Mouse (Mus musculus) brain, adult 10 weeks (tissue): ENCODE results near the gene Hoxa11. TPM values are rescaled to one million over a fixed set of nuclear protein-coding genes. Genes with fewer than 3 reads are reported as not detected.

Experiments
- polyA plus RNA-seq: library from polyadenylated mRNA; stranded (reverse); fragments of 350-450 nt; fragmentation: Illumina TruSeq; extraction: RNeasy Lipid Tissue Mini Kit (QIAGEN cat#74804); gene quantifications from one replicate; pipeline ENCODE4 v1.2.3, GENCODE M21; 2015; ENCODE audit warnings: low read depth, low replicate concordance

The Hoxa11 gene
- not detected for polyA plus RNA-seq

DNA sequence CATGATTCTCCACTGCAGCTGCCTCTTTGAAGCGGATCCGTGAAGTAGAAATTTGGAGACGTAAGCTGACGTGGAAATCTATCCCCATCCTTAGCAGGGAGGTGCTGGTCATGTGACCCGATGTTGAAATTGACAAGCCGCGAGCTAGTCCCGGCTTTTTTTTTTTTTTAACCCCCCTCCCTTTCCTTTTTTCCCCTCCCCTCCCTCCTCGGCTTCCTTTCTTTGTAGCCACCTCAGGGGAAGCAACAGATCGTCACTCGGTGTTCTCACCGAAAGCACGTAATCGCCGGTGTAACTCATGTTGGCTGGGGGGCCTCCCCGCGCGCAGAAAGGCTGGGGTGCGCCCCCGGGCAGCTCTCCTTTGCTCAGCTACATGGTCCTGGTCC is at the start of gene Hoxa11:
TSS of gene Hoxa11 (minus strand) at position 54 of the 386 bp plus-strand sequence.

GRCm38 (mm10) chr6:52260654-52261575 is 15.3 kb upstream of the Hoxa11 start, which contains the start of gene Hoxa13:
Gene Hoxa13 (minus strand): TSS chr6:52260880.

GRCm38 (mm10) chr6:52240389-52241000 is 5.1 kb downstream of the Hoxa11 start, which contains the start of gene Hoxa10:
Gene Hoxa10 (minus strand): TSS chr6:52240854.

GRCm38 (mm10) chr6:52230516-52231165 is 15.0 kb downstream of the Hoxa11 start, which contains the start of gene Hoxa9:
Gene Hoxa9 (minus strand): TSS chr6:52231089.

GRCm38 (mm10) chr6:52221337-52221992 is 24.1 kb downstream of the Hoxa11 start, which contains the start of gene Hoxa7:
Gene Hoxa7 (minus strand): TSS chr6:52221854.

DNA sequence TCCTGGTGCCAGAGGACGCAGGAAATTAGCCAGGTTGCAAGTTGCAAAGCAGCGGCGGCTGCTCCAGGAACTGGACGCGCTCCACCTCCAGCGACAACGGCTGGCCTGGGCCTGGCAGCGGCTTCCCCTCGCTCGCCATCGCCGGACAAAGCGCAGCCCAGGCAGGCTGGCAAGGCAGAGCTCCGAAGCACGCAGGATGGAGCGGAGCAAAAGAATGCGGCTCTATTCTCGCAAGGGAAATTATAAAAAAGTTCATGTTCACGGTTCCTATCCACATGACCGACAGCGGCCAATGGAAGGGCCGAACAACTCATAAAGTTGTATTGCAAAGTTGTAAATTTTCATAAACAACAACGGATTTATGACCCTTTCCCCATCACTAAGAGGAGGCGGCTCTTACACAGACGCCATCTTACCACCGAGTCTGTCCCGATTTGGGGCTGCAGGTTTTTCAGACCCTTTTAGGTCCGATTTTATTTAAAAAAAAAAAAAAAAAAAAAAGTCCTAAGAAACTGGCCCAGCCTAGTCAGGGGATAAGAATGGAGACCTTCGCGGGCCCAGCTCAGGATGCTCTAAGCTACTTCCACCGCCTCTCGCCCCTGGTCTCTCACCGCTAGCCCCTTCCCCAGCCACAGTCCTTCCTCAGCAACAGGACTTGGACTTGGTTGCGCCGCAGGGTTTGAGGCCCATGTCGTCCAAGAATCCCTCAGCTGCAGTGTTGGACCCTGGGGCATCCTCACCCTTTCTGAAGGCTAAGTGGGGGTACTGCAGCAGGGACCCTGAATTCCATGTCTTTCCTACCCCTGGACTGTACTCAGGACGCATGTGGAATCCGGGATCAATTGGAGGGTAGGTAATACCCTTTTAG is 32.3 kb downstream of the Hoxa11 start, which contains the start of the genes Hoxa3 and Gm28308:
TSS of gene Hoxa3 (minus strand) at position 218 of the 868 bp plus-strand sequence.
TSS of gene Gm28308 (minus strand) at position 221 of the 868 bp plus-strand sequence.

GRCm38 (mm10) chr6:52208072-52208867 is 37.3 kb downstream of the Hoxa11 start, which contains the start of gene Hoxa6:
Gene Hoxa6 (minus strand): TSS chr6:52208722.

GRCm38 (mm10) chr6:52204050-52204752 is 41.4 kb downstream of the Hoxa11 start, which contains the start of gene Hoxa5:
Gene Hoxa5 (minus strand): TSS chr6:52204587.

Other genes starting within 250 kb of the Hoxa11 start
- gene Skap2, start 233.3 kb downstream of the Hoxa11 start, polyA plus RNA-seq: 14.4 TPM
- gene Hoxa1, start 87.5 kb downstream of the Hoxa11 start, polyA plus RNA-seq: not detected
- gene Hoxa2, start 81.0 kb downstream of the Hoxa11 start, polyA plus RNA-seq: not detected
- gene 5730596B20Rik, start 68.3 kb downstream of the Hoxa11 start, polyA plus RNA-seq: not detected
- gene Hoxa4, start 54.1 kb downstream of the Hoxa11 start, polyA plus RNA-seq: not detected
- gene Hoxa5, start 41.2 kb downstream of the Hoxa11 start, polyA plus RNA-seq: not detected
- not detected for gene Hoxa6, start 37.1 kb downstream of the Hoxa11 start, polyA plus RNA-seq
- gene Hoxa3, start 32.5 kb downstream of the Hoxa11 start, polyA plus RNA-seq: not detected
- gene Gm28308, start 32.5 kb downstream of the Hoxa11 start, polyA plus RNA-seq: not detected
- gene Hoxa7, start 24.0 kb downstream of the Hoxa11 start, polyA plus RNA-seq: not detected
- gene Hoxa9, start 14.7 kb downstream of the Hoxa11 start, polyA plus RNA-seq: not detected
- gene Hoxa10, start 5.0 kb downstream of the Hoxa11 start, polyA plus RNA-seq: not detected
- gene Hoxa13, start 15.1 kb upstream of the Hoxa11 start, polyA plus RNA-seq: not detected
- gene Evx1, start 67.7 kb upstream of the Hoxa11 start, polyA plus RNA-seq: not detected